Mouse (Mus musculus) hindbrain, embryonic 14.5 days (tissue): ENCODE results near the gene Fcho1. TPM values are rescaled to one million over a fixed set of nuclear protein-coding genes. Genes with fewer than 3 reads are reported as not detected.

Experiments
- ATAC-seq: fragments of 200-750 bp; cut with Nextera tagmentation; 2 replicates; pipeline ENCODE4 v1.8.0; 2017; ENCODE audit warnings: moderate number of reproducible peaks, mild to moderate bottlenecking, moderate TSS enrichment, moderate library complexity; ENCODE audit not compliant: low FRiP score
- DNase-seq: peaks from one replicate; pipeline ENCODE4 v3.0.0-alpha.2; 2015; ENCODE audit warnings: low spot score
- H3K27ac ChIP-seq: fragments of 300-500 bp; sonication (generic); 2 replicates; pipeline ENCODE4 v1.5.1; 2014; ENCODE audit warnings: mild to moderate bottlenecking, moderate library complexity
- H3K27me3 ChIP-seq: fragments of 300-500 bp; sonication (generic); 2 replicates; pipeline ENCODE4 v1.6.1; 2014; ENCODE audit warnings: mild to moderate bottlenecking, low read length, mixed read lengths; ENCODE audit not compliant: control insufficient read depth, insufficient read depth
- H3K36me3 ChIP-seq: fragments of 300-500 bp; sonication (generic); replicated peaks from 2 replicates; pipeline ENCODE4 v1.6.1; 2014; ENCODE audit not compliant: control insufficient read depth, insufficient read depth
- H3K4me1 ChIP-seq: fragments of 300-500 bp; sonication (generic); replicated peaks from 2 replicates; pipeline ENCODE4 v1.6.1; 2014; ENCODE audit warnings: antibody characterized with exemption, low read length, mixed read lengths; ENCODE audit not compliant: control insufficient read depth, insufficient read depth
- H3K4me2 ChIP-seq: fragments of 300-500 bp; sonication (generic); replicated peaks from 2 replicates; pipeline ENCODE4 v1.6.1; 2014; ENCODE audit warnings: mild to moderate bottlenecking, moderate library complexity
- H3K4me3 ChIP-seq: fragments of 300-500 bp; sonication (generic); replicated peaks from 2 replicates; pipeline ENCODE4 v1.5.1; 2014; ENCODE audit warnings: mild to moderate bottlenecking, low read length
- H3K9ac ChIP-seq: fragments of 300-500 bp; sonication (generic); 2 replicates; pipeline ENCODE4 v1.6.1; 2014
- H3K9me3 ChIP-seq: fragments of 300-500 bp; sonication (generic); 2 replicates; pipeline ENCODE4 v1.6.1; 2016; ENCODE audit warnings: low read length; ENCODE audit not compliant: control insufficient read depth
- WGBS: fragments of 180-500 bp; shearing (Covaris S2); extraction: QIAGEN DNeasy Blood & Tissue Kit; methylation state at CpG from one replicate; pipeline ENCODE4 v1.1.7; 2014; 5-methylcytosine and 5-hydroxymethylcytosine counted together
- polyA plus RNA-seq: library from polyadenylated mRNA; unstranded; fragments of >200 nt; fragmentation: Nextera tagmentation; extraction: Ambion mirVana; gene quantifications from 2 replicates; pipeline ENCODE4 v1.2.1, GENCODE M21; 2014

Gene Fcho1
- polyA plus RNA-seq, 1 experiment from 2014 or later = 57.3 TPM

DNA sequence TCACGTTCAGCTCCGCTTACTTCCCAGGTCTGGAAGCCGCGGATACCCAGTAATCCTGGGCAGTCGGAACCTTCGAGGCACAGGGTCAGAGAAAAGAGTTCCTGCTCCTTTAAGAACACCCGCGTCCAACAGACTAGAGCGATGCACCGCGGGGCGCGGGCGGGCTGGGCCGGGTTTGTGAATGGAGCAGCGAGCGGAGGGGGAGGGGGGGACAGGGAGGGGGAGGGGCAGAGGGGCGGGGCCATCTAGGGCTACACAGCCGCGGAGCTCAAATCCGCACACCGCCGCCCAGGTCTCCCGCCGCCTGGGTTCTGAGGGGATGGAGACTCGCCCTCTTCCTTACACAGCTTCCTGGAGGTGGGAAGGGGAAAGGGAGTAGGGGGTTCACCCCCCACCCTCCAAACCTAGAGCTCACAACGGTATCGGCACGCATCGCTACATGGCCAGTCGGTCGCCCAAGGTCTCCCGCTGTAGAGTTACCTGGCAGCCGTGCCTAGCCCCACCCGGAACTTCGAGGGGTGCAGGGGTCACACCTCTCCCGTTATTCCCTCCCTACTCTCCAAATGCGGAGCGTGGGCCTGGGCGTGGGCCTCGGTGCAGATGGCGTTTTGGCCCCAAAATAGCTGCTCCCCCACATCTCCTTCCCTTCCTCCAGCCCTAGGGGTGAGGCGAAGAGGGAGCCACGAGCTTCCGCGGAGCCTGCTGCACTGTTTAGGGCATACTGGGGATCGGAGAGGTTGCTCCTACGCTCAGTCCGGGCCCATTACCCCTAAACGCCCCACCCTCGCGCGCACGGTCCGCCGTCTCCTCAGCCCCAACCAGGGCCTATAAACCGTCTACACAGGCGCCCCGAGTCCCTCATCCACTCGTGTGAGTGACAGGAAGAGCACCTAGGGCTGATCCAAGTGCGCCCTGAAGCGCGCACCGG lies 54.6 kb downstream of the Fcho1 start:
- Histone ChIP-seq H3K9me3 (no peaks in the 10 kb centered on the region), H3K27ac (peak overlapping the region; percentile 87), H3K36me3 (no peaks in the 10 kb centered on the region), H3K27me3 (peaks cover 4% of the 10 kb centered on the region; the same call in 1 of the 2 replicates), H3K4me2 (peak overlapping the region; percentile 73), H3K9ac (peak overlapping the region; percentile 71), H3K4me3 (peak overlapping the region; percentile 68), H3K4me1 (peaks cover 42% of the 10 kb centered on the region)
- DNase-seq (peak; percentile 80), ATAC-seq (peak; percentile 71)
- under 1% methylated on average over 59 of the region's 64 CpGs for WGBS

DNA sequence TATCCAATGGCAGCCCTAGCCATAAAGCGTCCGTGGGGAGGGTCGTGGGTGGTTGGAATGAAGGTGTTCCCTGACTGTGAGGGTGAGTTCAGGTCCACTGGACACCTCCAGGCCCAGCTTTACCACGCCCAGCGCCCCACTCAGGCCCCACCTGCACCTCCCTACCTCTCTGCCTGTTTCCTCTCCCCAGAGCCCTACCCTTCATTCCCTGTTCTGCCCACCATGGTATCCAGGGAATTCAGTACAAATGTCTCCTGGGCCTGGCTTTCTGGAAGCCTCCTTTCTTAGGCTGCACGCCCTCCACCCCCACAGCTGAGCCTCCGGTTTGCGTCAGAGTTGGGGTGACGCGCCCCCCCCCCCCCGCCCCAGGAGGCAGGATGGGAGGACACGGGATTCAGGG lies 55.3 kb downstream of the Fcho1 start:
- Histone ChIP-seq H3K27me3 (peaks cover 2% of the 10 kb centered on the region; the same call in 1 of the 2 replicates), H3K4me3 (peak overlapping the region; percentile 68), H3K4me1 (peaks cover 42% of the 10 kb centered on the region), H3K27ac (peak overlapping the region; percentile 81), H3K4me2 (peak overlapping the region; percentile 73), H3K9ac (peak overlapping the region; percentile 71), H3K36me3 (no peaks in the 10 kb centered on the region), H3K9me3 (no peaks in the 10 kb centered on the region)
- 15% methylated on average over 8 of the region's 12 CpGs for WGBS
- ATAC-seq (peak; percentile 7), DNase-seq (no peak)

- H3K4me3 ChIP-seq = no peak overlapping the region
Observed at GRCm38 (mm10) chr8:71668220-71668975, 57.1 kb downstream of the Fcho1 start.

GRCm38 (mm10) chr8:71667256-71667655 lies 58.3 kb downstream of the Fcho1 start:
- 32% methylated on average over 5 of the region's 5 CpGs for WGBS

More at GRCm38 (mm10) chr8:71668220-71668975, 57.1 kb downstream of the Fcho1 start:
- ATAC-seq (no peak), DNase-seq (peak; percentile 41)
- peaks cover 8% of the 10 kb centered on the region for H3K36me3 ChIP-seq
- no peaks in the 10 kb centered on the region for H3K9me3 ChIP-seq
- peaks cover 42% of the 10 kb centered on the region for H3K4me1 ChIP-seq
- H3K27me3 ChIP-seq = no peaks in the 10 kb centered on the region
- H3K9ac ChIP-seq = peak overlapping the region; percentile 53
- H3K27ac ChIP-seq = peak overlapping the region; percentile 81; the same call in 1 of the 2 replicates
- 4% methylated on average over 21 of the region's 21 CpGs for WGBS
- peak overlapping the region; percentile 37 for H3K4me2 ChIP-seq

GRCm38 (mm10) chr8:71666855-71667254 lies 58.7 kb downstream of the Fcho1 start:
- peaks cover 38% of the 10 kb centered on the region for H3K4me1 ChIP-seq
- H3K9me3 ChIP-seq = no peaks in the 10 kb centered on the region
- no peak overlapping the region for H3K4me3 ChIP-seq
- WGBS = 13% methylated on average over 1 of the region's 1 CpGs
- H3K4me2 ChIP-seq = peak overlapping the region; percentile 33
- H3K27me3 ChIP-seq = no peaks in the 10 kb centered on the region
- peak overlapping the region; percentile 81 for H3K27ac ChIP-seq
- H3K9ac ChIP-seq = peak overlapping the region; percentile 53
- no peak for ATAC-seq
- H3K36me3 ChIP-seq = peaks cover 23% of the 10 kb centered on the region
- no peak for DNase-seq

More at GRCm38 (mm10) chr8:71667256-71667655, 58.3 kb downstream of the Fcho1 start:
- peaks cover 19% of the 10 kb centered on the region for H3K36me3 ChIP-seq
- no peak overlapping the region for H3K4me3 ChIP-seq
- peak overlapping the region; percentile 53 for H3K9ac ChIP-seq
- no peaks in the 10 kb centered on the region for H3K27me3 ChIP-seq
- peak overlapping the region; percentile 33 for H3K4me2 ChIP-seq
- peak overlapping the region; percentile 81 for H3K27ac ChIP-seq
- peaks cover 42% of the 10 kb centered on the region for H3K4me1 ChIP-seq
- ATAC-seq (no peak), DNase-seq (peak; percentile 64)
- no peaks in the 10 kb centered on the region for H3K9me3 ChIP-seq

DNA sequence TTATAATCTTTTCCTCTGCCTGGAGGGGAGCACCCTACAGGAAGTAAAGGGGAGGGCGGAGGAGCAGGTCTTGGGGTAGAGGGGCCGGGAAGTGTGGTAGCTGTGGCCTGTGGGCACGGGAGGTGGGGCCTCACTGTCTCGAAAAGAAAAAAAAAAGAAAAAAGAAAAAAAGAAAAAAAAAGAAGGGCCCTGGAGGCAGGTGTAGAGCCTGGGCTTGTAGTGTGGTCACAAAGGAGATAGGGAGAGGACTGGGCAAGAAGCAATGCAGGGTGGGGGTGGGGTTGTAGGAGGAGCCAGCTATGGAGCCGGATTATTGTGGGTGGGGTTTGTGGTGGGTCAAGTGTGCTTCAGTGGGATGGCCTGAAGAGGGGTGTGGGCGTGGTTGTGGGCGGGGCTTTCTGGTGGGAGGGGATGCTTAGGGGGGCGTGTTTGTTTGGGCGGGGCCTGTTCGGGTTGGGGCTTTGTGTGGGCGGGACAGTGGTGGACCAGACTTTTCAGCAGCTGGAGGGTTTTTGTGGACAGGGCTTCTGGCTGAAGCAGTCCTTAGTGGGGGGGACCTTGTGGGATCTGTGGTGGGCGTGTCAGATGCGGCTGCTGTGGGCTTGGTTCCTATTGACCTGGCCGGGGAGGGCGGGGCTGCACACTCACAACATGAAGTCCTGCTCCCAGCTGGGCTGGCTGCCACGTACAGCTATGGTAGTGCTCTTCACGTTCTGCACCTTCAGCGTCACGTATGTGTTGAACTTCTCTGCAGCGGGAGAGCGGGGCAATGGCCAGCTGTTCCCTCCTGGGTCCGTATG lies 60.0 kb downstream of the Fcho1 start:
- no peak overlapping the region for H3K4me3 ChIP-seq
- peaks cover 1% of the 10 kb centered on the region for H3K27me3 ChIP-seq
- H3K4me2 ChIP-seq = peak overlapping the region; percentile 16; the same call in 1 of the 2 replicates
- WGBS = 5% methylated on average over 22 of the region's 22 CpGs
- H3K27ac ChIP-seq = no peak overlapping the region
- peaks cover 25% of the 10 kb centered on the region for H3K36me3 ChIP-seq
- no peak for DNase-seq
- H3K9me3 ChIP-seq = no peaks in the 10 kb centered on the region
- H3K9ac ChIP-seq = no peak overlapping the region
- peaks cover 36% of the 10 kb centered on the region for H3K4me1 ChIP-seq
- peak; percentile 29; the same call in 1 of the 2 replicates for ATAC-seq

- Histone ChIP-seq H3K36me3 (peaks cover 58% of the 10 kb centered on the region), H3K4me1 (no peaks in the 10 kb centered on the region), H3K27ac (no peak overlapping the region), H3K27me3 (peaks cover 38% of the 10 kb centered on the region), H3K9me3 (no peaks in the 10 kb centered on the region), H3K4me2 (no peak overlapping the region), H3K4me3 (no peak overlapping the region), H3K9ac (no peak overlapping the region)
- ATAC-seq (peak; percentile 54; the same call in 1 of the 2 replicates), DNase-seq (peak; percentile 97)
- 9% methylated on average over 36 of the region's 36 CpGs for WGBS
Observed at GRCm38 (mm10) chr8:71660325-71661120, 65.0 kb downstream of the Fcho1 start.

DNA sequence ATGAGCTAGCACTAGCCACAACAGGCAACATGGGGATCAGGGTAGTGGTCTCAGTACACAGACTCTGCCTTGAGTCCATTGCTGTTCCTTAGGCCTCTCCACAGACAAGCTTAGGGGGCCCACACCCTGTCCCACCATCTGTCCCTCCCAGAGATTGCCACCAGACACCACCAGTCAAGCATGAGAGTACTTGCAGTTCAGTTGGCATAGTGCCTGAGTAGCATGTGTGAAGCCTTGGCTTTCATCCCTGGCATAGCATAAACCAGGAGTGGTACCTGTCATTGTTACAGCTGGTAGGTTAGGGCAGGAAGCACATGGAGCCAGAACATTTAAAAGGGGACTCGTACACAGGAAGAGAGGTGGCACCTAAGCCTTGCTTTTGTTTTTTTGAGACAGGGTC lies 65.8 kb downstream of the Fcho1 start:
- Histone ChIP-seq H3K4me3 (no peak overlapping the region), H3K9ac (no peak overlapping the region), H3K4me1 (no peaks in the 10 kb centered on the region), H3K9me3 (no peaks in the 10 kb centered on the region), H3K36me3 (peaks cover 66% of the 10 kb centered on the region), H3K27ac (no peak overlapping the region), H3K4me2 (no peak overlapping the region), H3K27me3 (peaks cover 46% of the 10 kb centered on the region)
- WGBS = 75% methylated on average over 1 of the region's 1 CpGs
- DNase-seq = no peak
- ATAC-seq = no peak
